Mouse (Mus musculus) right cerebral cortex, postnatal 10 days (tissue): Measurements from ENCODE around the gene Pde2a.

Experiments used
- DNase-seq, 2 experiments: peaks; one replicate each; pipeline ENCODE4 v3.0.0; 2021; ENCODE audit warnings: low spot score in 2 of 2

Pde2a gene

GRCm38 (mm10) chr7:101421529-101421928 lies at the start of gene Pde2a:
TSS of gene Pde2a (plus strand) at chr7:101421691.
- DNase-seq: peak; percentile 88 to 91

DNA sequence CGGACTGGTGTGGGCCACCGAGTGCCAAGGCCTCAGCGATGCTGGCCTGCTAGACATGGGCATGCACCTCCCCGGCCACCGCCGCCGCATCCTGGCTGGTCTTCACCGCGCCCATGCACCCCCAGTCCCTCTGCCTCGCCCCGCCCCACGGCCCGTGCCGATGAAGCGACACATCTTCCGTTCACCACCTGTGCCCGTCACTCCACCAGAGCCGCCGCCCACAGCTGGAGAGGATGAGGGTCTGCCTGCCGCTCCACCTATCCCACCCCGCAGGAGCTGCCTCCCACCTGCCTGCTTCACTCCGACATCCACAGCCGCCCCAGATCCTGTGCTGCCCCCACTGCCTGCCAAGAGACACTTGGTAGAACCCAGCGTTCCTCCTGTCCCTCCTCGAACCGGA lies 48.4 kb upstream of the Pde2a start:
- no peak for DNase-seq

- DNase-seq: peak in 1 of 2 experiments; percentile 57
Measured at GRCm38 (mm10) chr7:101374155-101374554, 47.3 kb upstream of the Pde2a start.

DNA sequence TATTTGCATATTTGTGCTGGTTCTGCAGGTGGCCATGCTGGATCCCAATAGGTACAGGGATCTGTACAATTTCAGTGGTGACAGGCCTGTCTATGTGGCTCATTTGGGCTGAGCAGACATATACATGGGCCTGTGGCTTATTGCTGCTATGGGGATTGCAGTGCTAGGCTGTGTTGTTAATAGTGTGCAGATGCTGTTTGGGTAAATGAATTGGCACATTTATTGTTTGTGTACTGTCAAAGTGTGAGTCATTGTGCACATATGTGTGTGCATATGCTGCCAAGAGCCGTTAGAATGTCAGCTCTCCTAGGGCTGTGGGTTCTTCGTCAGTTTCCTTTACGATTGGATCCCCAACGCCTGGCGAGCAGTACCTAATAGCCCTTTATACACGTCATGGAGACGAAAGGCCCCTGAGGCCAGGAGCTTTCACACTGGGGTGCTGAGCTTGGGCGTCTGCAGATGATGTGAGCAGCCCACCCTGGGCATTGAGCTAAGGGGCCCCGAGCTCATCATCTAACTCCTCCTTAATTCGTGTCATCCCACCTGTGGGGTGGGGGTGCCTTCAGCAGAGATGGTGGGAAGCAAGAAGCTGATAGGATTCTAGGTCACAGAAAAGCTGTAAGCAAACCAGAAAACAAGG lies 44.7 kb upstream of the Pde2a start:
- DNase-seq: no peak

DNA sequence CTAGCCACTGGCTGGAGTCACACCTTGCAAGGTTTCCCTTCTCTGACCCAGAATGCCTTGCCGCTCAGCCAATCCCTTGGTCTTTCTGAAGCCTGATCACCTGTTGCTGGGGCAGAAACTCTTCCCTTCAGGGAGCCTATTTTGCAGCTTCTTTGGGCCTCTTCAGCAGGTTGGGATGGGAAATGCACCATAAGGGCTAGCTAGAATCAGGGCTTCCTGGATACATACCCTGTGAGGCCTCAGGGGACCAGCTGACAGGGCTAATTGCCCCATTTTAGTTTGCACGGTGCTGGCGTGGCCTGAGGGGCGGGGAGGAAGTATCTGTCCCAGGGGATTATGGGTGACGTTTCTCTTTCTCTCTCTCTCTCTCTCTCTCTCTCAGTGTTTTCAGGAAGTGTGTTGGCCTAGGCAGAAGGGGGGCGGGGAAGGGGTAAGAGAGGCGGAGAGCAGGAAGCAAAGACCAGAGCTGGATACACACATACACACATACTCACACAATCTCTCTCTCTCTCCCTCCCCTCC lies 43.7 kb upstream of the Pde2a start:
- DNase-seq: peak in 1 of 2 experiments; percentile 48

GRCm38 (mm10) chr7:101378285-101378684 lies 43.2 kb upstream of the Pde2a start:
- no peak for DNase-seq

DNA sequence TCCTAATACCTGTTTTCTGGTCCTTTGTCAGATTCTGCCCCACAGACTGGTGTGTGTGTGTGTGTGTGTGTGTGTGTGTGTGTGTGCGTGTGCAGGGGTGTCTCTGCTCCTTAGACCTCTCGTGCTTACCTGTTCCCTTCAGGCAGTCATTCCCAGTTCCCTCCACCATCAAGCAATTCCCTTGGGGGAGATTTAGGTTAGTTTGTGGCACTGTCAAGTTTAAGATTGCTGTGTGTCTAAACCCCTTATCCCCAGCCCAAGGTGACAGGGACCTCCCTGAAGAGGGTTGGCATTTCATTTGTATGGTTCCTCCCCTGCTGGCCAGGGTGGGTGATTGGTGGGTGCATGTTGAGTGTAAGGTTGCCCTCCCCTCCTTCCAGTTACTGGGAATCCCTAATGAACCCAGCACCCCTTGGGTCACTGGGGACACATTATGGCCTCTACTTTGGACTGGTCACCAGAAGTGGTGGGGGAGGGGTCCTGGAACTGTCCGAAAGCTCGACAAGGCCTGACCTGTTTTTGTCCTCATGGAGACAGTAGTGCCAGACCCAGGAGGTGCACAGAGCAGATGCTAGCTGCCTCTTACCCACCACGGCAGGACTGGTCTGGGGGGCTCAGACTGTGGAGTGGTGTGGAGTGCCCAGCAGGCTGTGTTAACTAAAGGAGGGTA lies 42.6 kb upstream of the Pde2a start:
- no peak for DNase-seq

- DNase-seq: no peak
Measured at GRCm38 (mm10) chr7:101379732-101380131, 41.8 kb upstream of the Pde2a start.

DNA sequence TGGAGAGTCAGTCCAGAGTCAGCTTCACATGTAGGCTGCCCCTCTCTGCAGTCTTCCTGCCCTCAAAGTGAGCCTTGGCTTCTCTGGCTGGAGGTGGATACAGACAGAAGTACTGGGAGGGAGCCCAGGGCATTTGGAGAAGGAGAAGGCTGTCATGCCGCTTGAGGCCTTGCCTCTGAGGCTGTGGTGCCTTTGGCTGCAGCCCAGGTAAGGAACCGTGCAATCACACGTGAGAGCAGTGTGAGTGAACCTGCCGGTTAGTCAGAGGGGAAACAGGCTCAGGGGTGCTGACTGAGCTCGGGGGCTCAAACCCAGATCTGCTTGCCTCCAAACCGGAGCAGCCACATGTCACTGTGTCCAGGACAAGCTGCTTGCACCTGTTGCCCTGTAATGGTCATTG lies 40.0 kb upstream of the Pde2a start:
- no peak for DNase-seq

DNA sequence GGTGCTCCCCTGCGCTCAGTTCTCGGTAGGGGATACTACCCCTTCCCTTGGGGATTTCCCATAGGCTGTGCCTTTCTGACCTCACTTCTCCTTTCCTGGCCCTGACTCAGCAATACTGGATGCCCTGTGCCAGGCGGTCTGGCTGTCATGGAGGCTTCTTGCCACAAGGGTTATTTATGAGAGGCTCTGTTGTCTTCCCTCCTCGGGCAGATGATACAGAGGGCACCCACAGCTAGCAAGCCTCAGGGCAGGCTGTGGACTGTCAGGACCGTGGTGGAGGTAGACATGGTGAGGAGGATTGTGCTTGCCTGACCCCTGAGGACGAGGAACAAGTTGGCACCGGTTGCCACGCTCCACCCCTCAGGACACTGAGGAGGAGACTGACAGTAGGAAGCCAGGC lies 39.1 kb upstream of the Pde2a start:
- peak; percentile 50 to 64 for DNase-seq

DNA sequence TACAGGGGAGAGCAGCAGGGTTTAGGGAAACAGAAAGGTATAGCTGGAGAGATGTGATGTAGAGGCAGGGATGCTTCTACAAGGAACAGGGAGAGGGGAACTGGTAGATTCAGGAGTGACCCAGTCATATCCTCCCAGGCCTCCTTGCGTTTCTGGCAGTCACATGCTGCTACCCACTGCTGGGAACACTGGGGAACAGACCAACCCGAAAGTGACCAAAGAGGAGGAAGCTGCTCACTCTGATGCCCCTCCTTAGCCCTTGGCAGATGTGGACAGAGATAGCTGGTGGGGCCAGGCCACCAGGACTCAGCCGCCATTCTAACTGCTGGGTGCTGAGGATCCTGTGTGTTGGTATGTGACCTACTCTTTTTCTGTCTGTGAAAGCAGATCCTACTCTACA lies 37.7 kb upstream of the Pde2a start:
- no peak for DNase-seq

DNA sequence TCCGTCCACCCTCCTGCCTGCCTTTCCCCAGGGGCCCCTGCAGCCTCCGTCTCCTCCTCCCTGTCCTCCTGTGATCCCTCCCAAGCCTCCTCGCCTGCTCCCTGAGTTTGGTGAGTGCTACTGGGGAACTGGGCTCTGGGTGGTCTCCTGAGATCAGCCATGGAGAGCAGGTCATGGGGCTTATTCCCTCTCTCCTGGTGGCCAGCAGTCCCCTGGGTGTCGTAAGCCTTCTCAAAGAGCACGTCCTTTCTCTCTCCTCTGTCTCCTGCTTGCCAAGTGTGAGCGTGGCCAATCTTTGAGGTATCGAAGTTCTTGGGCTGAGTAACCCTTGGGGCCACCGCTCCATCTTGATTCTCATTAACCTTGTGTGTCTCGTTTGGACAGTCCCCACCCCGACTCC lies 36.6 kb upstream of the Pde2a start:
- DNase-seq: no peak

GRCm38 (mm10) chr7:101385331-101385733 lies 36.2 kb upstream of the Pde2a start:
- DNase-seq: no peak

DNA sequence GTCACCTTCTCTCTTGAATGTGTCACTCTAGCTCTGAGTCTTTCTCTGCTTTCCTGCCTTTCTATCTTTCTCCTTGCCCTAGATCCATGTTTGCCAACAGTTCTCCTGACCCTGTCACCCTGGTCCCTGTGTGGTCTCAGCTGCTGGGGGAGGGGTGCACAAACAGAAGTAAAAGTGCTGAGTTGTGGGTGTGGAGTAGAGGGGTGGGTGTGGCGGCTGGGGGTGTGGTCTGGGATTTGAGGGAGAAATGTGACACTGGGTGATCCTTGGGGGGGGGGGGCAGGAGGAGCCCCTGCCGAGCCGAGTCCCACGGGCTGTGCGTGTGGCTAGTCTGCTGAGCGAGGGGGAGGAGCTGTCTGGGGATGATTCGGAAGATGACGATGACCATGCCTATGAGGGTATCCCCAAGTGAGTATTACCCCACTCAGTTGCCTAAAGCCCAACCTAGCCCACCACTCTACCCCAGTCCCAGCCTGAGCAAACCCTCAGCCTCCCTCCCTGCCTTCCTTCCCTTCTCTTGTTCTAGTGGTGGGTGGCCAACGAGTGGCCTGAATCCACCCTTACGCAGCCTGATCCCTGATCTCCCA lies 35.5 kb upstream of the Pde2a start:
- no peak for DNase-seq

DNA sequence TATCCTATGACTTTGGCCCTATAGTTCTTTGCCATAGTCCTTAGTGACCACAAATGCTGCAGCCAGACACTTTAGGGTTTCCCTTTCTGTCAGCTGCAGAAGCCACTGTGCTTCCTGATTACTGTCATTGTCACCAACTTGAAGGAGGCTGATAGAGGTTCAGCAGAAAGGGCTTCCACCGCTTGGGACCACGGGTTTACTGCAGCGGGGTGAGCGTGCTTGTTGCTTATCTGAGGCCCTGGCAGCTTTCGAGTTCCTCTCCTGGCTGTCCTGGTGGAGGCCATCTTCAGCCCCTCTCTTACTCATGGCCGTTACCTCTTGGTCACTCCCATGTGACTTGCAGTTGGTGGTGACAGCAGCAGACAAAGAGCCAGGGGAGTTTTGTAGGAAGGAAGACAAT lies 32.2 kb upstream of the Pde2a start:
- DNase-seq: no peak

- DNase-seq: no peak
Measured at GRCm38 (mm10) chr7:101391909-101392479, 29.5 kb upstream of the Pde2a start.

- no peak for DNase-seq
Measured at GRCm38 (mm10) chr7:101393015-101393414, 28.5 kb upstream of the Pde2a start.

GRCm38 (mm10) chr7:101393694-101394504 lies 27.6 kb upstream of the Pde2a start:
- DNase-seq: no peak

DNA sequence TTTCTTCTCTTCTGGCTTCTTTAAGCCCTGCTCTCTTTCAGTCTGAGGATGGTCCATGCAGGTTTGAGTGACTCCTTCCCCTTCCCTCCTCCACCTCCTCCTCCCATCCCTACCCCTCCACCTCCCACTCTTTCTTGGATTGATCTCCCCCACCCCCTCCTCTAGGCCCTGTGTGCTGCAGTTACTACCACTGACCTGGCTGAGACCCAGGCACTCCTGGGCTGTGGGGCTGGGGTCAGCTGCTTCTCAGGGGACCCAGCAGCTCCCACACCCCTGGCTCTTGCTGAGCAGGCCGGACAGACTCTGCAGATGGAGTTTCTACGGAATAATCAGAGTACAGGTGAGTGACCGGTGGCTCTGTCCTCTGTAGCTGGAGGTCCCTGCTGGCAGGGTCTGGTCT lies 26.9 kb upstream of the Pde2a start:
- DNase-seq: no peak

DNA sequence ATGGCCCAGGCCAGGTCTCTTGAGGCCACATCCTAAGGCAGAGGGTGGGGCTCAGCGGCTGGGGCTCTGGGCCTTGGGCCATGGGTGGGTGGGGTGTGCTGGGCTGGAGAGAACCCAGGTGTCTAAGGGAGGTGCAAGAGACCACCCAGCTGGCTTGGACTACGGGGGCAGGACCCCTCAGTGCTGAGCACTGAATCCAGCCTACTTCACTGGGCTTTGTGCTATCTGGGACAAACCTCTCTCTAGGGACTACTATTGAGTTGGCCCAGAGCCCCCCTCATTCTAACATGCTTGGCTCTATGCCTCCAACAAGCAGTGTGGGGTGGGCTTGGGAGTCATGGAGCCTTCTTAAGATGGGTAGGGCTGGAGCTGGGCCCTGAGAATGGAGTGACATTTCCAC lies 26.0 kb upstream of the Pde2a start:
- no peak for DNase-seq

DNA sequence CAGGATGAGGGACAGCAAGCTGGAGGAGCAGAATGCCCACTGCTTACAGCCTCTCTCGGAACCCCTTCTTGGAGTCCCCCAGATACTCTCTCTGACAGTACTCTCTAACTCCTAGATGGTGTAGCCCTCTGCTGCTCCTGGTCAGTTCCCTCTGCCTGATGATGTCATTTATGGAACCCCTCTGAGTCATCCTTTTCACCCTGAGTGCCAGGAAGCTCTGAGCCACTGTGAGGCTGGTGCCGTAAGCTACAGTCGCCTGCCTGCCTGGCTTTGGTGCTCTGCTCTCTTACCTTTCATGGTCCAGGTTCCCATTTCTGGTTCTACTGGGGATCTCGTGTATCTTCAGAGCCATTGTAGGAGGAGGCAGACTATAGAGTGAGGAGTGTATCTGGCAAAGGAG lies 24.3 kb upstream of the Pde2a start:
- no peak for DNase-seq

GRCm38 (mm10) chr7:101401510-101401909 lies 20.0 kb upstream of the Pde2a start:
- DNase-seq: no peak
